Mouse (Mus musculus) liver, adult (tissue): ENCODE measurements around the gene Kcnip4.

ENCODE experiments used
- GATA4 ChIP-seq: IDR thresholded peaks from 2 replicates; pipeline ENCODE4 v1.6.1; 2014; ENCODE audit warnings: mild to moderate bottlenecking, low read length; ENCODE audit not compliant: insufficient replicate concordance

Gene Kcnip4

GRCm38 (mm10) chr5:48633631-48634030 lies 891.1 kb downstream of the Kcnip4 start:
- no peak for TF ChIP-seq GATA4

DNA sequence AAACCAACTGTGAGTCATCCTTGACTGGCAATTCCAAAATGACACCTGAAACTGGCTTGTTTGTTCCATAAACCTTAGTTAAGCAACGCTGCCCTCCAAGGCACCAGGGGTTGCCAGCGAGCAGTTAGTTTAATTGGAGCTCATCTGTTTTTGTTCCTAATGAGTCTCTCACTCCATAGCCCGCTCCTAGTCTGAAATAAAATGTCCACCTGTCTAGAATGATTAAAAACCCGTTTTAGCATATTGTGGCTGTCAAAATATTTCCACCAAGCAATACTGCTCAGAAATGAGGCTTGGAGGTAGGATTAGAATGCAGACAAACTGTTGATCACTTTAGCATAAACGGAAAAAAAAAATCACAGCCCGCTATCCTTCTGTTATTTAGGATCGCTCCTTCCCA lies 901.3 kb downstream of the Kcnip4 start:
- no peak for TF ChIP-seq GATA4

DNA sequence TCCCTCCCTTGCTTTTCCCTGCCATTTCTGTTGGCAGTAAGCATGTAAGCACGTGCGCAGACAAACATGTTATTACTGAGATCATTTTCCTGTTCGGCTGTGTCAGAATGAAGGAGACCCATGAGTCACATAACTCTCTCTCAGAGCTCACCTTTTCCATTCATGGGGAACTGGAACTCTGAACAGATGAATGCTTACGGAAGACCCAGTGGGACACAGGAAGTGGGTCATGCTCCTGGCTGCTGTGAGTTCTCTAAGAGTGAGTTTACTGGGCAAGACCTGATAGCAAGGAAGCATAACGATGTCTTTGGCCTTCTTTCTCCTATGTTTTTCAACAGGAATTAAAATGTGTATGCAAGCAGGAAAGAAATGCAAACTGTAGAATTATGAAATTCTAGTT lies 917.8 kb downstream of the Kcnip4 start:
- no peak for TF ChIP-seq GATA4

DNA sequence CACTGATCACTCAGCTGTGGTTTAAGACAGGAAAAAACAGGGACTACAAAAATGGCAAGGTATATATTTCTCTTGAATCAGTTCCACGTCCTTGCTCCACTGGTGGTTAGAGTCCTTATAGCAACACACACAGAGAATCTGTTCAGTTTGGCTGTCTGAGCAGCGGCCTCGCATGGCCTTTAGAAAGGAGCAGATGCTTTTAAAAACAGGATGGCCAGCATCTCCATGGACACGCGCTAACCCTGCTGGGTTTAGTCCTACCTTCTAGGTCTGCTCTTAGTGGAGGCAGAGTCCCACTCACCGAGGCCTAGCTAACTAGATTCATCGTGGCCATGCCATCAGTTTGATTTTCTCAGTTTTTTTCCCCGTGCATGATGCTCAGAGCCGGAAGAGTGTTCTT lies 918.4 kb downstream of the Kcnip4 start:
- no peak for TF ChIP-seq GATA4

- TF ChIP-seq GATA4: no peak
Measured at GRCm38 (mm10) chr5:48599481-48600040, 925.1 kb downstream of the Kcnip4 start.

- TF ChIP-seq GATA4: no peak
Measured at GRCm38 (mm10) chr5:48588014-48588413, 936.7 kb downstream of the Kcnip4 start.

GRCm38 (mm10) chr5:48583431-48583830 lies 941.3 kb downstream of the Kcnip4 start:
- TF ChIP-seq GATA4: no peak

GRCm38 (mm10) chr5:48563996-48564587 lies 960.6 kb downstream of the Kcnip4 start:
- TF ChIP-seq GATA4: no peak

DNA sequence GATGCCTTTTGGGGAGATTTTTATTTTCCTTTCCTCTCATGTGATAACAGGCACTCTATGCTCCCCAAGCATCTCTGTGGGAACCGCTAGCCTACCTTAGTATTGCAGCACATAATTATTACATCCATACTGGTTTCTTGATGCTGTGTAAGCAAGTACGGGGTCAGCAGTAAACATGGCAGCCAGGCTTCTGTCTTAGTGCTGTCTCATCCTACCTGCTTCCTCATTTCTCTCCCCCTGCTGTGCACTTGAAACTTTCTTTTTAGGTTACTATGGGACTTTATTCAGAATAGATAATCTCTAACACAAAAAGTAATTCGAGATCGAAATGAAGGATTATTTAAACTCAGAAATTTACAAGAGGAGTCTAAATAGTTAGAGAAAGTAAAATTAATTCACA lies 973.0 kb downstream of the Kcnip4 start:
- TF ChIP-seq GATA4: no peak

DNA sequence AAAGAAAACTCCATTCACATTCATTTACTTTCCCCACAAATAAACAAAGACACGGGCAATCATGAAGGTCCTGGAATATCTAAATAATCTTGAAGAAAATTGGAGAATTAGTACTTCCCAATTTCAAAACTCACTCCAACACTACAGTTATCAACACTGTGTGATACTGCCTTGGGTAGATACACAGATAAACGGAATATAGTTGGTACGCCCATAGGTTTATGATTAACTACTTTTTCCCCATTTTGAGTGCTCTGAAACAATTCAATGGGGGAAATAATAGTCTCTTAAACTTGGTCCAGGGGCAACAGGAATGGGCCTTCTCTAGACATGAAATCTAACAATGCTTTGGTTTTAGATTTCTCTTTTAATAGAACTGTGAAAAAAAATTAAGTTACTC lies 978.9 kb downstream of the Kcnip4 start:
- TF ChIP-seq GATA4: no peak

GRCm38 (mm10) chr5:48544784-48545734 lies 979.6 kb downstream of the Kcnip4 start:
- no peak for TF ChIP-seq GATA4

- no peak for TF ChIP-seq GATA4
Measured at GRCm38 (mm10) chr5:48518035-48518434, 1006.7 kb downstream of the Kcnip4 start.

- no peak for TF ChIP-seq GATA4
Measured at GRCm38 (mm10) chr5:48513354-48513753, 1011.4 kb downstream of the Kcnip4 start.

- no peak for TF ChIP-seq GATA4
Measured at GRCm38 (mm10) chr5:48511357-48511756, 1013.4 kb downstream of the Kcnip4 start.

DNA sequence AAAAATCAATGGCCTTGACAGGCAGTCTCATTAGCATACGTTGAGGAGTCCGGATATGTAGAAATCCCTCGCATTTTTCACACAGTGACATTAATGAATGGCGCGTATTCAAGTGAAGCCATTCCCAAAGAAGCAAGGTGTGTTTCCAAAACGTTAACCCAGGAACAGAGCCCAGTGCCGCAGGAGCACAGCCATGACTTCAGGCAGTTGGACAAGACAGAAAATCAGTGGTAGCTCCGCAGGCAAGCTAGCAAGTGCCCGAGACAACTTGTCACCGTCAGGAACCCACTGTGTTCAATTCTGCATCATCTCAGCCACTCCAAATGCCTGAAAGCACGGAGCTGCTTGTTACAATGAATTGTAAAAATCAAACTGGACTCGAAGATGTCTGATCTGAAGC lies 1014.5 kb downstream of the Kcnip4 start:
- no peak for TF ChIP-seq GATA4
